Comparison of ENCODE assay signal across 13 mouse cellular contexts in the genomic region with DNA sequence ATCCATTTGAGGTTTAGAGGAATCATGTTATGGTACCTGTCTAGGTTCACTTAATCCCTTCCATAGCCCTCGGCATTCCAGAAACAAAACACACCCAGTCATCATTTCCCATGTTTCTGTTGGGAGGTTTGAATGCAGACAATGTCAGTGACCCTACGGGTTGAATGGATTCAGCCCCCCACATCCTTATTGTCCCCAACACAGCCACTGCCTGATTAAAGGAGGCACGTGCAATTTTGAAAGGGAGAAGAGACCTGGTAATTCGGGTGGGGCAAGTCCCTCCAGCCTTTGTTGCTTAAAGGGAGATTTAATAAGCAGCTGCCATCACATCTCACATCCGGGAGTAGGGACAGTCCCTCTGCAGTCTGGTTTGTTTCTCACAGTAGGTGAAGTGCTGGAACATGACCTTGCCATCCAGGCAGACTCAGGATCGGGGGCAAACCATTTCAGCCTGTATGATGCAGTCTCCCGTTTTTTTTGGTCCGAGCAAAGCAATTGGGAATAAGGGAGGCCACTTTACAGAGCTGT. TPM values are rescaled to one million over a fixed set of nuclear protein-coding genes. Genes with fewer than 3 reads are reported as not detected.
"Had no signal": no experiment of that assay in that cellular context is flagged by ENCODE, and none has a peak within 500 bp of the region (broad histone marks: within the 10 kb centered on the region; RNA-seq: fewer than 3 reads in every experiment).

No protein-coding gene starts in this region.

- H3K27ac ChIP-seq: kidney, embryonic 15.5 days; limb, embryonic 15.5 days; liver, embryonic 12.5 days; neural tube, embryonic 12.5 days had no signal

- DNase-seq: lung, embryonic 14.5 days; lung, postnatal 14 days; retina, postnatal 1 day; right cerebral cortex, postnatal 4 days; spleen, adult 18-20 months had no signal

- H3K4me3 ChIP-seq: kidney, embryonic 15.5 days; left cerebral cortex, adult 2 months; limb, embryonic 15.5 days; liver, embryonic 12.5 days; myocyte; neural tube, embryonic 12.5 days had no signal

- H3K9ac ChIP-seq: kidney, embryonic 15.5 days; limb, embryonic 15.5 days; liver, embryonic 12.5 days; lung, embryonic 14.5 days; neural tube, embryonic 12.5 days had no signal

- H3K36me3 ChIP-seq: kidney, embryonic 15.5 days; limb, embryonic 15.5 days; liver, embryonic 12.5 days; neural tube, embryonic 12.5 days had no signal

- H3K4me1 ChIP-seq: limb, embryonic 15.5 days; liver, embryonic 12.5 days had no signal

- H3K9me3 ChIP-seq: kidney, embryonic 15.5 days; limb, embryonic 15.5 days; liver, embryonic 12.5 days had no signal

- H3K27me3 ChIP-seq: kidney, embryonic 15.5 days; limb, embryonic 15.5 days; neural tube, embryonic 12.5 days had no signal

- H3K4me2 ChIP-seq: kidney, embryonic 15.5 days; limb, embryonic 15.5 days; liver, embryonic 12.5 days; lung, embryonic 14.5 days; neural tube, embryonic 12.5 days had no signal

- ATAC-seq: liver, embryonic 12.5 days had no signal

RNA-seq across cellular contexts. Expression of a gene that starts 18.9 kb away (rescaled TPM):
- total RNA-seq: megakaryocyte-erythroid progenitor cell, adult 5-6 weeks; neutrophil, adult 5-6 weeks had no signal
- polyA plus RNA-seq: liver, embryonic 12.5 days had no signal
